In the genomic region with DNA sequence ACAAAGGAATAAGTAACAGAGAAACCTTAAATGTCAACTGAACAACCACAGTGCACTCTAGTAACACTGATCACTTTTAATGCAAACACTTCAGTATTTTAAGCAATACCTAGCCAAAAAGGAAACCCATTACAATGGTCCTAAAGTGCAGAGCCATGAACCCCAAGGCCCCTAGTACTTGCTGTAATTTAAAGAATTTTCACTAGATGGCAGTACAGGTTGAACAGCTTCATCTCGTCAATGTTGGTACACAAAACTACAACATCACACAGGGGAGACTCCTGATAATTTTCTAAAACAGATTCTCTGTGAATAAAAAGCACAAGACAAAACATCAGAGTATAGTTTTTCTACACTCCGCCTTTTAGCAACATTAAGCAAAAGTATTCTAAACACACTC, we compare ENCODE assay signal across 15 mouse cellular contexts.
DNase-seq lines count a peak whose midpoint lies in the region; ATAC-seq and TF ChIP-seq lines count a peak whose summit lies in the region.
"Had no signal": no experiment of that assay in that cellular context is flagged by ENCODE, and none has a peak within 500 bp of the region (broad histone marks: within the 10 kb centered on the region; RNA-seq: fewer than 3 reads in every experiment).

No protein-coding gene starts in this region.

- no peak for ATAC-seq in erythroblast, adult 5-6 weeks (replicated peaks; ENCODE audit: low FRiP score, poor library complexity, severe bottlenecking)

- no peak overlapping the region for H3K27ac ChIP-seq in cerebellum, adult 2 months (ENCODE audit: insufficient read depth, low read length)
- H3K27ac ChIP-seq in layer of hippocampus, adult 2 months, result no peak overlapping the region
- H3K27ac ChIP-seq: embryonic facial prominence, embryonic 12.5 days; kidney, embryonic 15.5 days; stomach, embryonic 15.5 days had no signal

- peak; percentile 25; the same call in 1 of the 2 replicates for TF ChIP-seq CTCF in cerebellum, adult 2 months (IDR thresholded peaks at IDR 0.05; ENCODE audit: borderline replicate concordance, insufficient read depth, low read depth, low read length)
- TF ChIP-seq CTCF in layer of hippocampus, adult 2 months (conservative IDR thresholded peaks at IDR 0.05), result peak; percentile 85

- no peaks in the 10 kb centered on the region for H3K4me1 ChIP-seq in cerebellum, adult 2 months (ENCODE audit: control insufficient read depth, insufficient read depth, low read length)
- H3K4me1 ChIP-seq: embryonic facial prominence, embryonic 12.5 days; kidney, embryonic 15.5 days; stomach, embryonic 15.5 days had no signal

- H3K4me3 ChIP-seq in cerebellum, adult 2 months (replicated peaks; ENCODE audit: insufficient read depth, low read depth, low read length), result no peak overlapping the region
- H3K4me3 ChIP-seq in layer of hippocampus, adult 2 months, result no peak overlapping the region
- H3K4me3 ChIP-seq: embryonic facial prominence, embryonic 12.5 days; kidney, embryonic 15.5 days; stomach, embryonic 15.5 days had no signal

- no peak for DNase-seq in cerebellum, adult 2 months
- DNase-seq in cerebellum, adult 9-11 months, result no peak
- DNase-seq in layer of hippocampus, adult 2 months (ENCODE audit: low spot score in 2 of 2), result no peak
- DNase-seq in layer of hippocampus, postnatal 36 days, result no peak
- peak; percentile 12 for DNase-seq in adipocyte (ENCODE audit: low spot score)
- DNase-seq in mesoderm, embryonic 11.5 days (ENCODE audit: low read depth, low spot score), result peak; percentile 34
- no peak for DNase-seq in adrenal gland, adult 18-20 months (ENCODE audit: low spot score in 2 of 2)
- DNase-seq: adrenal gland, postnatal 14 days; B cell, adult 2 months; heart, adult 11 months; lung, postnatal 14 days had no signal

- WGBS in cerebellum, adult 2 months, result 35% methylated on average over 2 of the region's 2 CpGs

- no peak for TF ChIP-seq POLR2A in cerebellum, adult 2 months (IDR thresholded peaks at IDR 0.05; ENCODE audit: borderline replicate concordance, insufficient read depth, low read length)

- no peaks in the 10 kb centered on the region for H3K27me3 ChIP-seq in cerebellum, adult 2 months (ENCODE audit: control insufficient read depth, insufficient read depth, low read length)
- H3K27me3 ChIP-seq: embryonic facial prominence, embryonic 12.5 days; kidney, embryonic 15.5 days; stomach, embryonic 15.5 days had no signal

Comparison
In these comparisons a context has a peak if more than half of its experiments do, and no peak if none do; other contexts are left out.
1. DNase-seq: peak in adipocyte (single experiment) and mesoderm, embryonic 11.5 days (single experiment); none in cerebellum, adult 2 months (0 of 2), cerebellum, adult 9-11 months (single experiment), layer of hippocampus, adult 2 months (0 of 2), layer of hippocampus, postnatal 36 days (0 of 2) and adrenal gland, adult 18-20 months (0 of 2).